Mouse (Mus musculus) hindbrain, embryonic 16.5 days (tissue): ENCODE measurements around the gene Podxl2. TPM values are rescaled to one million over a fixed set of nuclear protein-coding genes. Genes with fewer than 3 reads are reported as not detected.

Experiments
- ATAC-seq: fragments of 200-750 bp; cut with Nextera tagmentation; 2 replicates; pipeline ENCODE4 v1.8.0; 2017; ENCODE audit warnings: moderate TSS enrichment, moderate library complexity
- H3K27ac ChIP-seq: fragments of 300-500 bp; sonication (generic); 2 replicates; pipeline ENCODE4 v1.5.1; 2014; ENCODE audit warnings: low read depth, mild to moderate bottlenecking, control low read depth, low read length, moderate library complexity
- H3K27me3 ChIP-seq: fragments of 300-500 bp; sonication (generic); replicated peaks from 2 replicates; pipeline ENCODE4 v1.6.1; 2014; ENCODE audit warnings: low read length; ENCODE audit not compliant: control insufficient read depth, insufficient read depth
- H3K36me3 ChIP-seq: fragments of 300-500 bp; sonication (generic); 2 replicates; pipeline ENCODE4 v1.6.1; 2014; ENCODE audit warnings: mild to moderate bottlenecking, low read length, moderate library complexity, mixed read lengths; ENCODE audit not compliant: control insufficient read depth, insufficient read depth
- H3K4me1 ChIP-seq: fragments of 300-500 bp; sonication (generic); 2 replicates; pipeline ENCODE4 v1.6.1; 2014; ENCODE audit warnings: low read depth, low read length; ENCODE audit not compliant: control insufficient read depth, insufficient read depth
- H3K4me2 ChIP-seq: fragments of 300-500 bp; sonication (generic); 2 replicates; pipeline ENCODE4 v1.6.1; 2014; ENCODE audit warnings: mild to moderate bottlenecking, low read length, control low read depth, moderate library complexity
- H3K4me3 ChIP-seq: fragments of 300-500 bp; sonication (generic); 2 replicates; pipeline ENCODE4 v1.5.1; 2014; ENCODE audit warnings: mild to moderate bottlenecking, low read length, control low read depth, moderate library complexity
- H3K9ac ChIP-seq: fragments of 300-500 bp; sonication (generic); 2 replicates; pipeline ENCODE4 v1.6.1; 2014; ENCODE audit warnings: low read depth, mild to moderate bottlenecking, control low read depth, low read length, moderate library complexity
- H3K9me3 ChIP-seq: fragments of 300-500 bp; sonication (generic); 2 replicates; pipeline ENCODE4 v1.6.1; 2014; ENCODE audit warnings: mild to moderate bottlenecking, low read length, moderate library complexity; ENCODE audit not compliant: control insufficient read depth
- WGBS: fragments of 180-500 bp; shearing (Covaris S2); extraction: QIAGEN DNeasy Blood & Tissue Kit; methylation state at CpG from one replicate; pipeline ENCODE4 v1.1.7; 2014; 5-methylcytosine and 5-hydroxymethylcytosine counted together
- polyA plus RNA-seq: library from polyadenylated mRNA; unstranded; fragments of >200 nt; fragmentation: Nextera tagmentation; extraction: Ambion mirVana; gene quantifications from 2 replicates; pipeline ENCODE4 v1.2.1, GENCODE M21; 2015

Podxl2 gene
- polyA plus RNA-seq, 1 experiment from 2014 or later = 553 TPM

GRCm38 (mm10) chr6:88837999-88838398 lies 36.8 kb downstream of the Podxl2 start:
- ATAC-seq = no peak
- Histone ChIP-seq H3K4me2 (no peak overlapping the region), H3K27me3 (no peaks in the 10 kb centered on the region), H3K9me3 (no peaks in the 10 kb centered on the region), H3K36me3 (peaks cover 20% of the 10 kb centered on the region), H3K27ac (no peak overlapping the region), H3K4me1 (peaks cover 18% of the 10 kb centered on the region), H3K9ac (no peak overlapping the region), H3K4me3 (no peak overlapping the region)
- WGBS = 88% methylated on average over 12 of the region's 12 CpGs

GRCm38 (mm10) chr6:88836178-88836819 lies 38.5 kb downstream of the Podxl2 start:
- WGBS = 83% methylated on average over 28 of the region's 28 CpGs
- H3K9ac ChIP-seq = no peak overlapping the region
- no peak for ATAC-seq
- H3K4me1 ChIP-seq = peaks cover 15% of the 10 kb centered on the region
- no peak overlapping the region for H3K4me2 ChIP-seq
- no peaks in the 10 kb centered on the region for H3K27me3 ChIP-seq
- H3K27ac ChIP-seq = no peak overlapping the region
- no peak overlapping the region for H3K4me3 ChIP-seq
- no peaks in the 10 kb centered on the region for H3K9me3 ChIP-seq
- peaks cover 20% of the 10 kb centered on the region for H3K36me3 ChIP-seq

- 77% methylated on average over 5 of the region's 5 CpGs for WGBS
- ATAC-seq = no peak
Observed at GRCm38 (mm10) chr6:88835047-88835446, 39.8 kb downstream of the Podxl2 start.

GRCm38 (mm10) chr6:88833340-88834140 lies 41.3 kb downstream of the Podxl2 start:
- no peaks in the 10 kb centered on the region for H3K27me3 ChIP-seq
- no peak overlapping the region for H3K9ac ChIP-seq
- no peak overlapping the region for H3K4me2 ChIP-seq
- ATAC-seq = no peak
- H3K36me3 ChIP-seq = peaks cover 15% of the 10 kb centered on the region
- no peaks in the 10 kb centered on the region for H3K9me3 ChIP-seq
- H3K4me1 ChIP-seq = no peaks in the 10 kb centered on the region; the same call in 1 of the 2 replicates
- WGBS = 84% methylated on average over 5 of the region's 5 CpGs
- H3K27ac ChIP-seq = no peak overlapping the region
- H3K4me3 ChIP-seq = no peak overlapping the region

More at GRCm38 (mm10) chr6:88835047-88835446, 39.8 kb downstream of the Podxl2 start:
- Histone ChIP-seq H3K27ac (no peak overlapping the region), H3K36me3 (peaks cover 20% of the 10 kb centered on the region), H3K4me3 (no peak overlapping the region), H3K4me1 (peaks cover 5% of the 10 kb centered on the region), H3K27me3 (no peaks in the 10 kb centered on the region), H3K9me3 (no peaks in the 10 kb centered on the region), H3K9ac (no peak overlapping the region), H3K4me2 (no peak overlapping the region)

- Histone ChIP-seq H3K4me2 (no peak overlapping the region), H3K9me3 (no peaks in the 10 kb centered on the region), H3K36me3 (peaks cover 7% of the 10 kb centered on the region; the same call in 1 of the 2 replicates), H3K9ac (no peak overlapping the region), H3K27ac (no peak overlapping the region), H3K4me1 (peaks cover under 1% of the 10 kb centered on the region; the same call in 1 of the 2 replicates), H3K4me3 (no peak overlapping the region), H3K27me3 (no peaks in the 10 kb centered on the region)
- WGBS = 69% methylated on average over 5 of the region's 5 CpGs
- ATAC-seq = no peak
Observed at GRCm38 (mm10) chr6:88832663-88833062, 42.2 kb downstream of the Podxl2 start.

GRCm38 (mm10) chr6:88831456-88831855 lies 43.4 kb downstream of the Podxl2 start:
- H3K27ac ChIP-seq = no peak overlapping the region
- H3K27me3 ChIP-seq = no peaks in the 10 kb centered on the region
- WGBS = 26% methylated on average over 8 of the region's 8 CpGs
- peak; percentile 67; the same call in 1 of the 2 replicates for ATAC-seq
- peaks cover 12% of the 10 kb centered on the region for H3K4me1 ChIP-seq
- H3K9ac ChIP-seq = no peak overlapping the region
- peaks cover 7% of the 10 kb centered on the region; the same call in 1 of the 2 replicates for H3K36me3 ChIP-seq
- no peak overlapping the region for H3K4me3 ChIP-seq
- no peak overlapping the region for H3K4me2 ChIP-seq
- no peaks in the 10 kb centered on the region for H3K9me3 ChIP-seq

- no peaks in the 10 kb centered on the region for H3K9me3 ChIP-seq
- H3K4me1 ChIP-seq = peaks cover 13% of the 10 kb centered on the region
- no peak overlapping the region for H3K4me2 ChIP-seq
- H3K4me3 ChIP-seq = no peak overlapping the region
- no peaks in the 10 kb centered on the region for H3K27me3 ChIP-seq
- no peak overlapping the region for H3K27ac ChIP-seq
- 90% methylated on average over 6 of the region's 6 CpGs for WGBS
- H3K9ac ChIP-seq = no peak overlapping the region
- ATAC-seq = no peak
- H3K36me3 ChIP-seq = no peaks in the 10 kb centered on the region
Observed at GRCm38 (mm10) chr6:88830112-88830702, 44.6 kb downstream of the Podxl2 start.

GRCm38 (mm10) chr6:88829579-88829978 lies 45.3 kb downstream of the Podxl2 start:
- WGBS = 89% methylated on average over 4 of the region's 4 CpGs
- no peak overlapping the region for H3K4me2 ChIP-seq
- H3K4me1 ChIP-seq = peaks cover 13% of the 10 kb centered on the region
- H3K9me3 ChIP-seq = no peaks in the 10 kb centered on the region
- no peaks in the 10 kb centered on the region for H3K36me3 ChIP-seq
- H3K27ac ChIP-seq = no peak overlapping the region
- H3K27me3 ChIP-seq = no peaks in the 10 kb centered on the region
- no peak overlapping the region for H3K4me3 ChIP-seq
- H3K9ac ChIP-seq = no peak overlapping the region
- ATAC-seq = no peak
